Mouse (Mus musculus) intestine, embryonic 16.5 days (tissue): ENCODE results near the gene Dnah6. TPM values are rescaled to one million over a fixed set of nuclear protein-coding genes. Genes with fewer than 3 reads are reported as not detected.
A peak's percentile ranks its signal among the peaks of the same experiment; 100 is the strongest.

Experiments used
- ATAC-seq: fragments of 200-750 bp; cut with Nextera tagmentation; 2 replicates; pipeline ENCODE4 v1.8.0; 2017; ENCODE audit warnings: moderate TSS enrichment, moderate library complexity
- H3K27ac ChIP-seq: fragments of 300-500 bp; sonication (generic); 2 replicates; pipeline ENCODE4 v1.5.1; 2014; ENCODE audit warnings: mild to moderate bottlenecking, low read length
- H3K27me3 ChIP-seq: fragments of 300-500 bp; sonication (generic); replicated peaks from 2 replicates; pipeline ENCODE4 v1.6.1; 2014; ENCODE audit warnings: low read length, control low read depth, mixed read lengths; ENCODE audit not compliant: control insufficient read depth, insufficient read depth
- H3K36me3 ChIP-seq: fragments of 300-500 bp; sonication (generic); 2 replicates; pipeline ENCODE4 v1.6.1; 2014; ENCODE audit warnings: low read length, control low read depth; ENCODE audit not compliant: control insufficient read depth, insufficient read depth
- H3K4me1 ChIP-seq: fragments of 300-500 bp; sonication (generic); 2 replicates; pipeline ENCODE4 v1.6.1; 2014; ENCODE audit warnings: low read length, control low read depth, mixed read lengths; ENCODE audit not compliant: control insufficient read depth, insufficient read depth
- H3K4me2 ChIP-seq: fragments of 300-500 bp; sonication (generic); 2 replicates; pipeline ENCODE4 v1.6.1; 2014; ENCODE audit warnings: low read depth, low read length, control low read depth
- H3K4me3 ChIP-seq: fragments of 300-500 bp; sonication (generic); 2 replicates; pipeline ENCODE4 v1.5.1; 2014; ENCODE audit warnings: mild to moderate bottlenecking, low read length
- H3K9ac ChIP-seq: fragments of 300-500 bp; sonication (generic); 2 replicates; pipeline ENCODE4 v1.6.1; 2014; ENCODE audit warnings: low read depth, low read length
- H3K9me3 ChIP-seq: fragments of 300-500 bp; sonication (generic); 2 replicates; pipeline ENCODE4 v1.6.1; 2016; ENCODE audit warnings: low read length, control low read depth; ENCODE audit not compliant: control insufficient read depth
- WGBS: fragments of 180-500 bp; shearing (Covaris S2); extraction: QIAGEN DNeasy Blood & Tissue Kit; methylation state at CpG from one replicate; pipeline ENCODE4 v1.1.7; 2014; 5-methylcytosine and 5-hydroxymethylcytosine counted together
- polyA plus RNA-seq: library from polyadenylated mRNA; unstranded; fragments of >200 nt; fragmentation: Nextera tagmentation; extraction: Ambion mirVana; gene quantifications from 2 replicates; pipeline ENCODE4 v1.2.1, GENCODE M21; 2015

Gene Dnah6
- polyA plus RNA-seq, 1 experiment from 2014 or later, result 0.04 TPM

DNA sequence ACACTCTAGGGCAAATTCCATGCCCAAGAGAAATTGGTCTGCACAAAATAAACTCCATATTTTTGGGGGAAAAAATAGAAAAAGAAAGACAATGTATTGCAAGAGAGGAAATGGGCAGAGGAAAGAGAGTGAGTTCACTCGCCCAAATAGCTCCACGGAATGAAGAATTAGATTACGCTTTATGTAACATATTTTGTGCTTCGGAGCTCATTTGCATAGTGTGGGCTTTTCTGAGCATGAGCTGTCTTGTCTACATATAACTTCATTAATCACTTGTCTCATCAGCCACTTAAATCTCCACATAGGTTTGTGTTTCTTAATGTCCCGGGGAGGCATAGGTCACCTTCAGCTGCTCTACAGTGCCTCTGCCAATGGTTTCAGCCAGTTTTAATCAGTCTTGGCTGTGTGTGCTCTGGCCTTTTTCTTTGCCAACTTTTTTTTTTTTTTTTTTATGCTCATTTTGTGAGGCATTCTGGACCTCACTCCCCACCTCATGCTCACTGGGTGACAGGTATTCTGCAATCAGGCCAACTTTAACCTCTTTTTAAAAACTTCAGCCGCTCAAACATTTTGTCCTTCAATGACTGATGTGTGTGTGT, 12.9 kb upstream of the Dnah6 start:
- no peaks in the 10 kb centered on the region for H3K36me3 ChIP-seq
- H3K4me3 ChIP-seq, result no peak overlapping the region
- no peak overlapping the region for H3K4me2 ChIP-seq
- H3K27ac ChIP-seq, result no peak overlapping the region
- no peaks in the 10 kb centered on the region for H3K27me3 ChIP-seq
- H3K9me3 ChIP-seq, result no peaks in the 10 kb centered on the region
- H3K4me1 ChIP-seq, result no peaks in the 10 kb centered on the region
- WGBS, result 84% methylated on average over 6 of the region's 6 CpGs
- no peak overlapping the region for H3K9ac ChIP-seq
- ATAC-seq, result no peak

DNA sequence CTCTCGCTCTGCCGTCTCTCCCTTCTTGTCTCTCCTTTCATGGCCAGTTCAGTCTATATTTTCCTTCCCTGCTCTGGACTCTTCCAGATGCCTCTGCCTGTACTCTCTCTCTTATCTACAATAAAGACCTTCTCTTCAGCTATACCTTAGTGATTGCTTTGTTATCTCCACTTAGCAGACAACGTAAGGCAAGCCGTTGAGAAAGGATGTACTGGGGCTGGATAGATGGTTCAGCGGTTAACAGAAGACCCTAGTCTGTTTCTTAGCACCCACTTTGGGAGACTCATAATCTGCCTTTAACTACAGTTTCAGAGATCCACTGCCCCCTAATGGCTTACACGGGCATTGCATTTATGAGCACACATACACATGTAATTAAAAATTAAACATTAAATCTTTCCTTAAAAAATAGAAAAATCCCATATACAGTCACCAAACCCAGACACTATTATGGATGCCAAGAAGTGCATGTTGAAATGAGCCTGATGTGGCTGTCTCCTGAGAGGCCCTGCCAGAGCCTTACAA, 11.8 kb upstream of the Dnah6 start:
- Histone ChIP-seq H3K27ac (no peak overlapping the region), H3K36me3 (no peaks in the 10 kb centered on the region), H3K9me3 (no peaks in the 10 kb centered on the region), H3K27me3 (no peaks in the 10 kb centered on the region), H3K9ac (no peak overlapping the region), H3K4me2 (no peak overlapping the region), H3K4me3 (no peak overlapping the region), H3K4me1 (no peaks in the 10 kb centered on the region)
- 90% methylated on average over 6 of the region's 6 CpGs for WGBS
- ATAC-seq, result no peak

DNA sequence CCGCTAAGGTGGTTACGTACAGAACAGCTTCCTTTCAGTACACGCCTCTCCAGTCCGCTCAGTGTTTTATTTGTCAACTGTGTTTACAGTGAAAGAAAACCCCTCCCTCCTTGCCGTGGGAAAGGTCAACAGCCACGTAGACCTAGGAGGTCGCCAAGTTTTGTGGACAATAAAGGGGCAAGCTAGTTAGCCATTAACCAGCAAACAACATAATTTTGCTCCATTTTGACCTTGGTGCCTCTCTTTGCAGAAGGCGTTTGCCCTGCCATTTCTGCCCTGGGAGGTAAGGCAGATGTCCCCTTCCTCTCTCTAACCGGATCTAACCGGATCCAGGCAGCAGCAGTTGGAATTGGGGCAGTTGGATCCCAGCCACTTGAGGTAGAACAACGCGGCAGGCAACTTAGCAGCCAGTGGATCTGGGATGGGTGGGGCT, 10.7 kb upstream of the Dnah6 start:
- Histone ChIP-seq H3K4me3 (peak overlapping the region; percentile 9; the same call in 1 of the 2 replicates), H3K4me1 (no peaks in the 10 kb centered on the region), H3K27me3 (no peaks in the 10 kb centered on the region), H3K9me3 (no peaks in the 10 kb centered on the region), H3K4me2 (peak overlapping the region; percentile 39), H3K9ac (no peak overlapping the region), H3K36me3 (no peaks in the 10 kb centered on the region), H3K27ac (0 out of 2 replicates have a peak overlapping the region, but pooled peaks have one; percentile 10)
- 55% methylated on average over 12 of the region's 12 CpGs for WGBS
- ATAC-seq, result peak; percentile 90

DNA sequence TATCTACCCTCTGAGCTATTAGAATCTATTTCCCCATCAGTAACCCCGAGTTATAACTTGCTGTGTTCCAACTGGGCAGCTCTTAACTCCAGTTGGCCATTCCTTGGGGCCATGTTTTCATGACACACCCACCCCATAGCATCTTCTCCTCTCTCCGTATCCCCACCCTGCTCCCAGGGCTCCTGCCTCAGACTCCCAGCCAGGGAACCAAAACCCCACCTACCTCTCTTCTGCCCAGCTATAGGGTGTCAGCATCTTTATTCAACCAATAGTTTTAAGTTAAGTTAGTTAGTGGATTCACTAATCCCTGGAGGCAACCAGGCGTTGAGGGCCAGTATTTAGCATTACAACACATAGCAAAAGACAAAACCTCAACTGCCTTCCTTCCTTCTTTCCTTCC, 7.4 kb upstream of the Dnah6 start:
- Histone ChIP-seq H3K9ac (no peak overlapping the region), H3K27ac (no peak overlapping the region), H3K4me2 (no peak overlapping the region), H3K4me1 (no peaks in the 10 kb centered on the region), H3K36me3 (no peaks in the 10 kb centered on the region), H3K9me3 (no peaks in the 10 kb centered on the region), H3K4me3 (no peak overlapping the region), H3K27me3 (no peaks in the 10 kb centered on the region)
- ATAC-seq, result no peak
- WGBS, result 77% methylated on average over 3 of the region's 3 CpGs

DNA sequence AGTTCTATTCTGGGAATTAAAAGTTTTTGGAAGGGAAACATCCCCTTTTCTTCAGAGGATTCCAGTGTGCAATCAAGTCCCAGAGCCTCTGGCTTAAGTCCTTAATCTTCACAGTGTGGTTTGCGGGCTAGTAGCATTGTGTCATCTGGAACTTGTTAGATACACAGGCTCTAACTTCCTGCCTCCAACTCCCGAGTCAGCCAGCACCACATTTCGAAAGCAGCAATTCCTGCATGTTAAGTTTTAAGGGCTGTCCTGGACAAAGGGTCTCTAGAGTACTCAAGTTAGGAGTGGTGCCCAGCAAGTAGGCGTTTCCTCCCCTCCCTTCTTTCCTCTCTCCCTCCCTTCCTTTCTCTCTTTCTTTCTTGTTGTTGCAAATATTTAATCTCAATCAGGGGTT, 7.0 kb upstream of the Dnah6 start:
- no peaks in the 10 kb centered on the region for H3K4me1 ChIP-seq
- no peaks in the 10 kb centered on the region for H3K9me3 ChIP-seq
- 48% methylated on average over 4 of the region's 4 CpGs for WGBS
- ATAC-seq, result no peak
- H3K36me3 ChIP-seq, result no peaks in the 10 kb centered on the region
- no peak overlapping the region for H3K27ac ChIP-seq
- H3K27me3 ChIP-seq, result no peaks in the 10 kb centered on the region
- no peak overlapping the region for H3K9ac ChIP-seq
- H3K4me2 ChIP-seq, result no peak overlapping the region
- no peak overlapping the region for H3K4me3 ChIP-seq

DNA sequence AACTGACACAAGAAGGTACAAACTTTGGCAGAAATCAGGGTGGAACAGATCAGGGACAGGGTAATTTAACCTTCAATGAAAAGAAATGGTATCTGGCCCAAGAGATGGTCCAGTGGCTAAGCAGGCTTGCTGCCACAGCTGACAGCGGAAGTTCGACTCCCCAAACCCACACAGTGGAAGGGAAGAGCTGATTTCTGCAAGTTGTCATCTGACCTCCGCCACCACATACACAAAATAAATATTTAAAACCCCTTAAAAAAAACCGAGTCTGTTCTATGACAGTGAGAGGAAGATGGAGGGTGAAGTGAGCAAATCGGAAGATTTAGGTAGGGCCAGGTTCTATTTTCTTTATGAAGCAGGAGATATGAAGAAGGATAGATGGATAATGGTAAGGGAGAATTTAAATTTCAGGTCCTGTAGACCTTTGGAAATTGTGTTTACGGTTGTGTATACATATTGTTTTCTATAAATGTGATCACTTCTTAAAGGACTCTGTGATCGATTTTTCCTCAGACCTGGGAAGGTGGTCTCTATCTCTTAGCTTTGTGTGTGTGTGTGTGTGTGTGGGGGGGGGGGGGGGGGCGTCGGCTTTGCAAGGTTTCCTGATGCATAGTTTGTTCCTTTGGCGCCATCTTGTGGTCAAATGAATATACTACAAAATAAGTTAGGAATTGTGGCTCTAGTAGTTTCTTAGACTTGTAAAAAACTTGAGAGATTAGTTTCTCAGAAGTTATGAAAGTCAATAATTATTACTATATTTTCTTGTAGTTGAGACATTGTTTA, 6.1 kb upstream of the Dnah6 start:
- no peak overlapping the region for H3K4me3 ChIP-seq
- ATAC-seq, result no peak
- 33% methylated on average over 10 of the region's 10 CpGs for WGBS
- H3K27me3 ChIP-seq, result no peaks in the 10 kb centered on the region
- H3K4me2 ChIP-seq, result no peak overlapping the region
- no peaks in the 10 kb centered on the region for H3K36me3 ChIP-seq
- no peak overlapping the region for H3K9ac ChIP-seq
- peaks cover 3% of the 10 kb centered on the region; the same call in 1 of the 2 replicates for H3K4me1 ChIP-seq
- H3K27ac ChIP-seq, result no peak overlapping the region
- H3K9me3 ChIP-seq, result no peaks in the 10 kb centered on the region

DNA sequence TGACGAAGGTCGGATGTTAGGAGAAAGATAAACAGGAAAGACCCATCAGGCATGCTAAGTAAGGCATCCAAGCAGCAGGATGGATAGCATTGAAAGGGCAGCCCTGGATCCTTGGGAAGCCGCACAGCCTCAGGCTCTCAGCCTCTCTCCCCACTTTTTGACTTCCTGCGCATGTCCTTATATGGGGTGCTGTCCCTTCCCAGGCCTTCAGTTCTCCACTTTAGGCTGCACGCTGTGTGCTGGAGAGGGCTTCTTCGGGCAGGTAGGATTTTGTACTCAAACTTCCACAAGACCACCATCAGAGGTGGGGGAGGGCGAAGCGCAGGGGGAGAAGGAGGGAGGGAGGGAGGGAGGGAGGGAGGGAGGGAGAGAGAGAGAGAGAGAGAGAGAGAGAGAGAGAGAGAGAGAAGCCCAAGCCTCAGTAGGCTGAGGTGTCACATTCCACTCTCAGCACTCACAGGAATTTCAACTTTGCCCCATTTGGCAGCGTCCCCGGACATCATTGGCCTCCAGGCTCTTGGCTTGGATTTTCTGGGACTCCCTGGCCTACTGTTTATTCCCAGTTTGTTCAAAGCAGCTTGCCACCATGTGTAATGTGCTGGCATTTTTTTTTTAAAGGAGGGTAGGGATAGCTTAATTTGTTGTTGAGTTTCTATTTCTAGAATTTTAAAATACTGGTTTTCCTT, 1.5 kb upstream of the Dnah6 start:
- Histone ChIP-seq H3K27me3 (no peaks in the 10 kb centered on the region), H3K27ac (peak overlapping the region; percentile 45), H3K4me2 (peak overlapping the region; percentile 30), H3K4me1 (peaks cover 7% of the 10 kb centered on the region; the same call in 1 of the 2 replicates), H3K9ac (peak overlapping the region; percentile 40; the same call in 1 of the 2 replicates), H3K9me3 (no peaks in the 10 kb centered on the region), H3K4me3 (no peak overlapping the region), H3K36me3 (no peaks in the 10 kb centered on the region)
- ATAC-seq, result peak; percentile 57
- WGBS, result 10% methylated on average over 8 of the region's 10 CpGs

DNA sequence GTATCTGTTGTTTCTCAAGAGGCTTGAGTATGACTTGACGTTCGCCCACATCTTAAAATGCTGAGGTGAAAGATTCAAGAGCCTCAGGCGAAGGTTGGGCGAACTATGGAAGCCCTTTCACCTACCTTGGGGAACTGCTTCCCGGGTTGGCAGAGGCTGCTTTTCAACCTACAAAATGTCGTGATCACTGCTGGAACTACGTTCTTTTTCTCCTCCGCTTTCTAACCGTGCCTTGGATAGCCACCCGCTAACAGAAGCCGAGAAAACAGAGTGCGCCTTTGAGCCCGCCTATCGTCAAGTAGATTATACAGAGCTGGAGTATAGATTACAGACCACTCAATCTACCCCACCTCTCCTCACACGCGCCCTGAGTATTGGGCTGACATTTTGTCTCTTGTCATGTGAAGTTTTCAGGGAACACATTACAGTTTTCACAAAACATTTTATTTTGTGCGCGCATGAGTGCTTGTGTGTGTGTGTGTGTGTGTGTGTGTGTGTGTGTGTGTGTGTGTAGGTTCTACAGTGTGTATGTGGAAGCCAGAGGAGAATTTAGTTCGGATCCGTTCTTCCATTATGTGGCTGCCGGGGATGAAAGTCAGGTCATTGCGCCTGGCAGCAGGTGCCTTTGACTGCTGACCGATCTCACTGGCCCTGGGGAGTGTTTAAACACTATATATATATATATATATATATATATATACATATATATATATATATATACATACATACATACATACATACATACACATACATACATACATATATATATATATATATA, 696 bp upstream of the Dnah6 start:
- peak; percentile 68 for ATAC-seq
- Histone ChIP-seq H3K27me3 (no peaks in the 10 kb centered on the region), H3K9ac (peak overlapping the region; percentile 57), H3K36me3 (no peaks in the 10 kb centered on the region), H3K4me3 (peak overlapping the region; percentile 41), H3K27ac (peak overlapping the region; percentile 76), H3K4me2 (peak overlapping the region; percentile 66), H3K9me3 (no peaks in the 10 kb centered on the region), H3K4me1 (peaks cover 7% of the 10 kb centered on the region; the same call in 1 of the 2 replicates)
- 31% methylated on average over 22 of the region's 23 CpGs for WGBS

DNA sequence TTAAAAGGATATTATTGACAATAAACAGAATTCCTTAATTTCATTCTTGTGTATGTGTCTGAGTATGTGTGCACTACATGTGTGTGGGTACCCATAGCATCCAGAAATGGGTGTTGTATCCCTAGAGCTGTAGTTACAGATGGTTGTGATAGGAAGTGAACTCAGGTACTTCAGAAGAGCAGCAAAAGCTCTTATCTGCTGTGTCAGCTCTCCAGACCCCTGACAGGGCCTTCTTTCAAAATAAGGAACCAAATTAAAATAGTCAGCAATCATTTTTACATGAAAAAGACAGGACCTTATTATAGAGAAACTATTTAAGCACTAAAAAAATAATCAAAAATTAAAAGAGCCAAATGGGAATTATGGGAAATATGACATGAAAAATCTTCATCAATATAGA, 9.8 kb downstream of the Dnah6 start:
- Histone ChIP-seq H3K9ac (no peak overlapping the region), H3K27ac (no peak overlapping the region), H3K9me3 (no peaks in the 10 kb centered on the region), H3K4me3 (no peak overlapping the region), H3K4me1 (no peaks in the 10 kb centered on the region), H3K36me3 (no peaks in the 10 kb centered on the region), H3K27me3 (no peaks in the 10 kb centered on the region), H3K4me2 (no peak overlapping the region)
- ATAC-seq, result no peak
